Mouse (Mus musculus) kidney, postnatal 0 days (tissue): ENCODE measurements around the gene Wdr1. TPM values are rescaled to one million over a fixed set of nuclear protein-coding genes. Genes with fewer than 3 reads are reported as not detected.
"Not testable (repeated sequence)": the region's sequence is repeated elsewhere in the genome, so short reads cannot be mapped to it uniquely, and the experiment has no call there.

Experiments
- ATAC-seq: fragments of 200-750 bp; cut with Nextera tagmentation; replicated peaks from 2 replicates; pipeline ENCODE4 v1.8.0; 2017; ENCODE audit warnings: low read depth, moderate number of reproducible peaks, moderate TSS enrichment, moderate library complexity; ENCODE audit not compliant: low FRiP score
- DNase-seq: peaks from one replicate; pipeline ENCODE4 v3.0.0-alpha.2; 2016; ENCODE audit warnings: low spot score
- H3K27ac ChIP-seq: fragments of 300-500 bp; sonication (generic); 2 replicates; pipeline ENCODE4 v1.5.1; 2014; ENCODE audit warnings: mild to moderate bottlenecking
- H3K27me3 ChIP-seq: fragments of 300-500 bp; sonication (generic); 2 replicates; pipeline ENCODE4 v1.6.1; 2014; ENCODE audit warnings: low read length, mixed read lengths; ENCODE audit not compliant: insufficient read depth
- H3K36me3 ChIP-seq: fragments of 300-500 bp; sonication (generic); 2 replicates; pipeline ENCODE4 v1.6.1; 2014; ENCODE audit warnings: low read length, mixed read lengths; ENCODE audit not compliant: insufficient read depth
- H3K4me1 ChIP-seq: fragments of 300-500 bp; sonication (generic); replicated peaks from 2 replicates; pipeline ENCODE4 v1.6.1; 2014; ENCODE audit warnings: antibody characterized with exemption, low read length, mixed read lengths; ENCODE audit not compliant: insufficient read depth
- H3K4me2 ChIP-seq: fragments of 300-500 bp; sonication (generic); 2 replicates; pipeline ENCODE4 v1.6.1; 2014; ENCODE audit warnings: mild to moderate bottlenecking, low read length, moderate library complexity, mixed read lengths
- H3K4me3 ChIP-seq: fragments of 300-500 bp; sonication (generic); replicated peaks from 2 replicates; pipeline ENCODE4 v1.5.1; 2014; ENCODE audit warnings: low read depth, low read length
- H3K9ac ChIP-seq: fragments of 300-500 bp; sonication (generic); 2 replicates; pipeline ENCODE4 v1.6.1; 2014; ENCODE audit warnings: low read depth, low read length
- H3K9me3 ChIP-seq: fragments of 300-500 bp; sonication (generic); replicated peaks from 2 replicates; pipeline ENCODE4 v1.6.1; 2016; ENCODE audit warnings: low read length, inconsistent platforms, mixed read lengths
- CTCF ChIP-seq: IDR thresholded peaks from 2 replicates; pipeline ENCODE4 v1.5.1; 2016; ENCODE audit warnings: antibody characterized with exemption, low read depth, mild to moderate bottlenecking, moderate library complexity
- WGBS: fragments of 180-500 bp; shearing (Covaris S2); extraction: QIAGEN DNeasy Blood & Tissue Kit; methylation state at CpG from one replicate; pipeline ENCODE4 v1.1.7; 2014; 5-methylcytosine and 5-hydroxymethylcytosine counted together
- polyA plus RNA-seq: library from polyadenylated mRNA; unstranded; fragments of >200 nt; fragmentation: Nextera tagmentation; extraction: Ambion mirVana; gene quantifications from 2 replicates; pipeline ENCODE4 v1.2.1, GENCODE M21; 2015

Wdr1 gene
- polyA plus RNA-seq: 165 and 182 TPM in 2 replicates

DNA sequence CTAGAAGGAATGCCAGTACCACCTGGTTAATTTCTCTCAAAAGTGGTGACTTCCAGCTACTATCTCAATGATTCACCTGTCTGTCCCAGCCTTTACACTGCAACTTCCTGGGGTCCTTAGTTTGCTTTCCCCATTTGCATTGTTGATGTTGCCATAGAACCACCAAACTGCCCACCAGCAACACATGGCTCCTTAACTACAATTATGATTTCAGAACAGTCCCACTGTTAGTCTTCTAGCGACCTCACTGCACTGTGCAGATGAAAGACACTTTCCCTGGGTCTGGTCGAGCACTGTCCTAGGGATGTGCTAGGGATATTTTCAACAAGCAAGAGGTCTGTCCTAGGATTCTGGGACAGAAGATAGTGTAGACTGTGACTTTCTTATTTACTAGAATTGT is at the start of gene Wdr1:
Wdr1 (minus strand) TSS at position 101 of the 400 bp plus-strand sequence.
- Histone ChIP-seq H3K36me3 (peaks cover 8% of the 10 kb centered on the region; the same call in 1 of the 2 replicates), H3K4me1 (peaks cover 6% of the 10 kb centered on the region; the same call in 1 of the 2 replicates), H3K4me3 (peak within 1 kb of the TSS; percentile 88), H3K27me3 (no peaks in the 10 kb centered on the region), H3K9me3 (no peaks in the 10 kb centered on the region), H3K4me2 (peak within 1 kb of the TSS; percentile 74), H3K27ac (peak within 1 kb of the TSS; percentile 96), H3K9ac (peak within 1 kb of the TSS; percentile 66)
- DNase-seq (no peak), ATAC-seq (no peak)
- no peak for TF ChIP-seq CTCF
- 76% methylated on average over 2 of the region's 2 CpGs for WGBS

DNA sequence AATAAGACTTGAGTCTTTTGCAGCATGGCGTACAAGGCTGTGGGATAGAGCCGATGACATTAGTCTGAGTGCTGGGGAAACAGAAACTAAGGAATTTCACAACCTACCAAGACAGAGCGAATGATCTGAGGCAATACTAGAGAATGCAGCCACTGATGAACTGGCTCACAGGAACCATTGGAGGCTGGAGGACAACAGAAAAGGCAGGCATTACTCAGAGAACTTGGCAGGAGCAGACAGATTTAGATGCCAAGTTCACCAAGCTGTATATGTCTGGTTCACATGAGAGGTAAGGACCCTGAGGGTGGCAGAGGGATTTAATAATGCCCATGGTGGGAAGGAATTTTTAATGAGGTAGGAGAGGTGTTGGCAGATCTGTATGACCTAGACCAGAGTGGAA is 48.1 kb upstream of the Wdr1 start:
- no peak for DNase-seq
- Histone ChIP-seq H3K4me2 (no peak overlapping the region), H3K9me3 (no peaks in the 10 kb centered on the region), H3K27ac (no peak overlapping the region), H3K4me3 (no peak overlapping the region), H3K4me1 (no peaks in the 10 kb centered on the region), H3K9ac (no peak overlapping the region), H3K27me3 (no peaks in the 10 kb centered on the region), H3K36me3 (no peaks in the 10 kb centered on the region)
- ATAC-seq: no peak
- TF ChIP-seq CTCF: no peak
- WGBS: 92% methylated on average over 3 of the region's 3 CpGs

DNA sequence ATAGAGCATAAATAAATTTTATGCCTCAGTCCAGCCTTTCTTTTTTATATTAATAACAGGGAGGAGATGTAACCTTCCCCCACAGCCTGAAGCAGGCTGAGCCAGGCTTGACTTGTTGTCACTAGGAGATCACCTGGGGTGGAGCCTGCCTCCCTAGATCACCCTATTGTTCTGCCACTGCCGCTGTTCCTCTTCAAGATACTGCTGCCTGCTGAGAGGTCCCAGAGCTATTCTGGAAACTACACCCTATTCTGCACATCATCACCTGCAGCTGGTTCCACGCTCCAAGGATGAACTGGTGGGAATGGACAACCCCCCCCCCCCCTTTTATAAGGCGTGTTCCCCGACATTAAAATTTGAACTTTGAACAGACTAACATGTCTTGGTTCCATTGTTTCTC is 45.2 kb upstream of the Wdr1 start:
- not testable (repeated sequence) for H3K27ac ChIP-seq, H3K27me3 ChIP-seq, H3K36me3 ChIP-seq, H3K4me2 ChIP-seq, H3K9ac ChIP-seq, H3K4me3 ChIP-seq, ATAC-seq, H3K9me3 ChIP-seq, DNase-seq, H3K4me1 ChIP-seq
- WGBS: 78% methylated on average over 4 of the region's 4 CpGs

DNA sequence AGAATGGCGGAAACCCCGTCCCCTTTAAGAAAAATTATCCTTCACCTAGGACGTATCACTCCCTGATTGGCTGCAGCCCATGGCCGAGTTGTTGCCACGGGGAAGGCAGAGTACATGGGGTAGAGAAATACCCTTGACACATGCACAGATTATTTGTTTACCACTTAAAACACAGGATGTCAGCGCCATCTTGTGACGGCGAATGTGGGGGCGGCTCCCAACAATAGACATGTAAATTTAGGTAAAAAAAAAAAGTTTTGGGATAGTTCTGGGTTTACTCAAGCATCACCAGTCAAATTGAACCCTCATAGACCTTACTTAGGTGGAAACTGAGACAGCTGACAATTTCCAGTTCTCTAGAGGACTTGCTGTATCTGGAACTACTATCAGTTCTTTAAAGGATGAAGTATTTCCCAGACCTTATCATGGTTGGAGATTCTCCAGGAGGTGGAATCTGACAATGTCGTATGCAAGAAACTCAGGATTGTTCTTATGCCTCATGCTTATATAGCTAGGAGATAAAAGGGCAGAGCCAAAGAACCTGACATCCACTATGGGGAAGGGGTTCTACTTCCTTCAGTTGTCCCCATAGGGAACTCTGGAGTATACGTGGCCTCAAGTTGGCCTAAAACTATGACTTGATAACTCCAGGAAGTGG is 35.8 kb upstream of the Wdr1 start:
- peak; percentile 46; the same call in 1 of the 2 replicates for ATAC-seq

DNA sequence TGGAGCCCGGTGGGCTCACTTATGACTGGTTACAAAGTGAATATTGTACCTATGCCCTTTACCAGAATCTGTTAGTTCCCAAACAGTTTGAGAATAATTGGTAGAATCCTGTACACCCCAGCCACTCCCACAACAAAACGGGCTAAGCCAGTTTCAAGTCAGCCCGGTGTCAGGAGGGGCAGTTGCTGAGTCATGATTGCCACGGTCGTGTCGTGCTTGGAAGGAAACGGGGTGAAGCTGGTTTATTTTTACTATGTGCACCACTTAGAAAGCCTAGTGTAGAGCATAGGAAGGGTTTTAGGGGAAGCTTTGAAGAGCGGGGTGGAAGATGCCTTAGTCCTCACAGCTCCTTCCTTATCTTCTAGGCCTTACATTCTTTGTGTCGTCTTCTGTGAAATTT is 25.9 kb upstream of the Wdr1 start:
- 50% methylated on average over 9 of the region's 9 CpGs for WGBS
- Histone ChIP-seq H3K4me2 (no peak overlapping the region), H3K9me3 (no peaks in the 10 kb centered on the region), H3K4me3 (no peak overlapping the region), H3K4me1 (no peaks in the 10 kb centered on the region), H3K9ac (no peak overlapping the region), H3K27me3 (no peaks in the 10 kb centered on the region), H3K36me3 (no peaks in the 10 kb centered on the region), H3K27ac (no peak overlapping the region)
- ATAC-seq: no peak
- no peak for TF ChIP-seq CTCF
- DNase-seq: no peak

More for the DNA sequence above, 35.8 kb upstream of the Wdr1 start:
- Histone ChIP-seq H3K4me1 (no peaks in the 10 kb centered on the region), H3K27ac (no peak overlapping the region), H3K9ac (no peak overlapping the region), H3K4me2 (peak overlapping the region; percentile 40; the same call in 1 of the 2 replicates), H3K27me3 (no peaks in the 10 kb centered on the region), H3K9me3 (no peaks in the 10 kb centered on the region), H3K36me3 (no peaks in the 10 kb centered on the region), H3K4me3 (peak overlapping the region; percentile 20; the same call in 1 of the 2 replicates)
- TF ChIP-seq CTCF: peak; percentile 57
- DNase-seq: peak; percentile 39
- WGBS: 54% methylated on average over 11 of the region's 11 CpGs

DNA sequence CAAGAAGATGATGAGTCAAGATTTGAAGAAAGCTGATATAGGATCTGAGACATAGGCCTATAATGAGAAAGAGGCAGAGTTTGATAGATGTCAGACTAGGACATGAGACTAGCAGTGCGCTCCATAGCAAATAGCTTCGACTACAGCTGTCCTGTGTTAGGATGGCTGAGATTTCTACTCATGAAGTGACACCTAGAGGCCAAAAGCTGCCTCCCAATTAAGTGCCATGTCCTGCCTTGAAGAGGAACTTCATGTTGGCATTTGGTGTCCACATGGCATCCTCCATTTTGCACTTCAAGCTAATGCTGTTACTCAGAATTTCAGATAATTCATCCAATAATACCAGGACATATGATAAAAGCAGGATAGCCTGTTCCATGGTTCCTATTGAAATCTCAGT is 22.4 kb upstream of the Wdr1 start:
- no peak overlapping the region for H3K4me2 ChIP-seq
- H3K27ac ChIP-seq: no peak overlapping the region
- H3K36me3 ChIP-seq: no peaks in the 10 kb centered on the region
- H3K4me3 ChIP-seq: no peak overlapping the region
- 0 out of 2 replicates have a peak, but pooled peaks have one; percentile 25 for TF ChIP-seq CTCF
- H3K4me1 ChIP-seq: no peaks in the 10 kb centered on the region
- no peaks in the 10 kb centered on the region for H3K27me3 ChIP-seq
- H3K9ac ChIP-seq: no peak overlapping the region
- no peak for DNase-seq
- 86% methylated on average over 2 of the region's 2 CpGs for WGBS
- ATAC-seq: no peak
- no peaks in the 10 kb centered on the region for H3K9me3 ChIP-seq

DNA sequence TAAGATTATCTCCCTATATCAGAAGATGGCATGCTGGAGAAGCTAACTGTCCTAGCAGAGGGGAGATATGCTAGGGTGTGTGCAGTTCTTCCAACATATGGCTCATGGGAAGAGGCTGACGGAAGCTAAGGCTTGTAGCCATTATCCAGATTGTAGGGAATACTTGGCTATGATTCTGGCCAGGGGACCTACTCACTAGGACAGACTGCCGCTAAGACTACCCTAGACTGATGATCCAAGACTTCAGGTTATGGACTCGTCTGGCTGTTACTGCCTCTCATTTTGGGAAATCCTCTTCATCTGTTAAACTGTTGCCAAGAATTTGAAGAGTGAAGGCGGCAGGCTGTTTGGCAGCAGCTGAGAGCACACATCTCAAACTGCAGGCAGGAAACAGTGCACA is 20.0 kb upstream of the Wdr1 start:
- ATAC-seq: no peak
- TF ChIP-seq CTCF: no peak
- no peaks in the 10 kb centered on the region for H3K4me1 ChIP-seq
- no peak overlapping the region for H3K27ac ChIP-seq
- H3K9me3 ChIP-seq: no peaks in the 10 kb centered on the region
- no peak overlapping the region for H3K9ac ChIP-seq
- H3K4me2 ChIP-seq: no peak overlapping the region
- H3K4me3 ChIP-seq: no peak overlapping the region
- no peak for DNase-seq
- H3K36me3 ChIP-seq: no peaks in the 10 kb centered on the region
- H3K27me3 ChIP-seq: no peaks in the 10 kb centered on the region
- WGBS: 73% methylated on average over 4 of the region's 4 CpGs
